Mouse (Mus musculus) layer of hippocampus, postnatal 36 days (tissue): ENCODE results near the gene Aamdc. TPM values are rescaled to one million over a fixed set of nuclear protein-coding genes. Genes with fewer than 3 reads are reported as not detected.

Experiments used
- DNase-seq, 2 experiments: peaks; one replicate each; pipeline ENCODE4 v3.0.0; 2022
- total RNA-seq, 2 experiments: library from RNA; stranded (reverse); gene quantifications; 2 replicates each; pipeline ENCODE4 v1.2.3; 2021

The Aamdc gene
- total RNA-seq: 10 to 100 TPM; 50.6 to 55.3 TPM

GRCm38 (mm10) chr7:97579067-97579975 lies at the start of gene Aamdc, which contains the start of gene Rsf1:
Aamdc (minus strand) TSS chr7:97579497.
Rsf1 (plus strand) TSS chr7:97579889.
- DNase-seq: peak; percentile 93 to 94

DNA sequence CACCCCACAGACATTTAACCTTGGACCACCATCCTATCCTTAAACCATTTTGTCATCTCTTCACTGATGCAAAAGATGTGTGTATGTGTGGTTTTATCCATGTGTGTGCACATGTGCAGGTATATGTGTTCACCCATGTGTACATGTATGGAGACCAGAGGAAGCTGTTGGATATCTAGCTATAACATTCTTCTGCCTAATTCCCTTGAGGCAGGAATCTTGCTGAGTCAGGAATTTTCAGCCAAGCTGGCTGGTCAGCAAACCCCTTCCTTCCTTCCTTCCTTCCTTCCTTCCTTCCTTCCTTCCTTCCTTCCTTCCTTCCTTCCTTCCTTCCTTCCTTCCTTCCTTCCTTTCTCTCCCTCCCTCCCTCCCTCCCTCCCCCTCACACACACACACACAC lies 44.1 kb upstream of the Aamdc start:
- no peak for DNase-seq

DNA sequence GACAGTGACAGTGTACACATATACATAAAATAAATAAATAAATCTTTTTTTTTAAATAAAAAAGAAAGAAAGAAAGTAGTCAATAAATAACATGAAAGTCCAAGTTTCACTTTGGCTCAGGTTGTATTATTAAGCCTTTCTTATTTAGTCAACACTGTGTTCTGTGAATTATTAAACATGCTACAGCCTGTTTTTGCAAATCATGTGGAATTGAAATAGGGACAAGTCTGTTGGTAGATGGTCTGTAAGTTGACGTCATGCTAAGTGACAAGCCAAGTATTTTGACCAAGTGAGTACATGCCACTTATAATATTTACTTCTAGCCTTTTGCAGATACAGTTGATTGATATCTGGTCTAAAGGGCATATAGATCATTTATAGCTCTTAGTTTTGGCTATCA lies 43.4 kb upstream of the Aamdc start:
- no peak for DNase-seq

- DNase-seq: no peak
Measured at GRCm38 (mm10) chr7:97621346-97621745, 42.0 kb upstream of the Aamdc start.

- DNase-seq: no peak
Measured at GRCm38 (mm10) chr7:97598548-97598947, 19.3 kb upstream of the Aamdc start.

DNA sequence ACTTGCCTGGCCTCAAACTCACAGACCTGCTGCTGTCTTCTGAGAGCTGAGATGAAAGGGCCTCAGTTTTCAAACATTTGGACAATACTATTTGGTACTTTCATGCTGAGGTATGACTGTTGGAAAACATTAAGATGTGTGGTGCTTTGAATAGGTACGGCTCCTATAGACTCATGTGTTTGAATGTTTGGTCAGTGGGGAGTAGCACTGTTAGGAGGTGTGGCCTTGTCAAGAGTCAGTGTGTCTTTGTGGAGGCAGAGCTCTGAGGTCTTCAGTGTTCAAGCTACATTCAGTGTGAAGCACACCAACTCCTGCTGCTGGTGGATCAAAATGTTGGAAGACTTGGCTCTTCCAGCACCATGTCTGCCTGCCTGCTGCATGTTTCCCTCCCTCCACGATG lies 14.2 kb upstream of the Aamdc start:
- no peak for DNase-seq

DNA sequence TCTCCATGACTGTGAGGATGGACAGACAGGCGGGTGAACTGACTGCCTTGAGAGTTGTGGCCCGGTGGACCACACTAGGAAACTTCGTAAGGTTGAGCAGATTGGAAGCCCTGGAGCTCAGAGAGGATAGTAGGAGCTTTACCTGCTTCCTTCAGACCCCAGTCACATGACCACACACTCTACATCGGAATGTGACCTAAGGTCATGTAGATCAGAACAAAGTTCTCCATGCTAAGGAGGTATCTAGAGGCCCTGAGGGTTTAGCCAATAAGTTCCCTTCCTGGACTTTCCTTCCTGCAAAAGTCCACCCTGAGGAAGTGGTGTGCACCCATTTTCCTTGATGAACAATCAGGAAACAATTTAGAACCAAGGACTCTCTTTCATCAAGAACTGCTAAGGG lies 13.1 kb upstream of the Aamdc start:
- no peak for DNase-seq

DNA sequence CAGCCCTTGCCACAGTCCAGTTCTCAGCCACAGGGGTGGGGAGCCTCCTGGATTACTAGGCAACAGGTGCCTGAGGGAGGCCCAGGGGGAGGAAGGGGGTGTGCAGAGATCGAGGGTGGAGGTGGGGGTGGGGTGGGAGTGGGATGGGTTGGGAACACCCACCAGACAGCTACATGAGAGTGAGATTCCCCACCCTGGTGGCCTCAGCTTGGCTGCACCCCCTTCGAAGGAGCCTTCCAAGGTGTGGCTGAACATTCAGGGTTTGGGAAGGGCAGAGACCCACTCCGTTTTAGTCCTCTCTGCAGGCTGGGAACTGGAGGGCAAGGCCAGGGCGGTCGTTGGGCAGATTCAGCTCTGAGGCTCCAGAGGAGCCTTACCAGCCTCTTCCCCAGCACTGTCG lies 12.0 kb upstream of the Aamdc start:
- DNase-seq: no peak

GRCm38 (mm10) chr7:97590488-97590887 lies 11.2 kb upstream of the Aamdc start:
- no peak for DNase-seq

GRCm38 (mm10) chr7:97588506-97588905 lies 9.2 kb upstream of the Aamdc start:
- DNase-seq: no peak

DNA sequence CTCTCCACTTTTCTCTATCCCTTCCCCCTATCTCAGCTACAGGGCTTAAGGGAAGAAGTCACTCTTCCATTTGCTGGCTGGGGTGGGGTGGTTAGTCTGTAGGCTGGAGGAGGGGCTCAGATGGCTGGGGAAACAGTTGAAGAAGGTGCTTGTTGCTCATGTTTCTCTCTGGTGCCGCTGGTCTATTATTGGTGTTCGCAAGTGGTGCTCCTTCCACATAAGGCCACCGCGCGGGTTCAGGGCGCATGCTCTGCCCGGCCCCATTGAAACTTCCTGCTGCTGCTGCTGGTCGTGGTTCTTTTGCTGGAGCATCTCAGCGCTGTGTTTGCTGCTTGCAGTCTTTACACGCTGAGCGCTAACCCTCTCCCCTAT lies 1.5 kb upstream of the Aamdc start:
- DNase-seq: peak; percentile 84 to 85

DNA sequence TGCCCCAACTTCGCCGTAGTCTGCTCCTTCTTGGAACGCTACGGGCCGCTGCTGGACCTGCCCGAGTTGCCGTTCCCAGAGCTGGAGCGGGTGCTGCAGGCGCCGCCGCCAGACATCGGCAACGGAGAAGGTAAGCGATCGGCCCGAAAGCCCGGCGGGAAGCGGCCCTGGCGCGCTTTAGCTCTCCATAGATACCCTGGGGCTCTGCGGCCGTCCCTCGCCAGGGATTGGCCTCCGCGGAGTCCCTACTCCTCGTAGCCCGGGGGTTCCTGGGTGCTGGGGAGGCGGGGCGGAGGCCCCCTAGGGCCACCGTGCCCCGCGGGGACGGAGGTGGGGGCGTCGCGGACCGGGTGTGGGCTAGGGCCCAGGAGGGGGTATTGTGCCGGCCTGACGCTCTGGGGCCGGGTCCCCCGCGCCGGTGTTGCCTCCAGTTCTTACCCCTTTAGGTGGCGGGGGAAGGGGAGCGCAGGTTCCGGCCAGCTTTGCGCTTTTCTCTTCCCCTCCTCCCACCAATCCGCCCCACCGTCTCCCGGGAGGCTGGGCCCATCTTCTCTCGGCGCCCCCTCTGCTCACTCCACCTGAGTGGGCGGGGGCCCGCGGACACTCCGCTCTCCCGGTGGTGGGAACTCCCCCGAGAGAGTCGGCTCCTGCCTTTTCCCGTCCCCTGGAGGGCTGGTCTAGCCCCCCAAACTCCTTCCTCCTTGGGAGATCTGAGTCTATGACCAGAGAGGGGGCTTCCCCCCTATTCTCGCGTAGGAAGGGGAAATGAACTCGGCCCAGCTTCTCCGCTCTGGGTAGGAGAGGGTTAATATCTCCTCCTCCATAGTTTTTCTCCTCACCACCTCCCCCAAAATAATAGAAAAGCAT lies 912 bp upstream of the Aamdc start:
- peak; percentile 61 to 64 for DNase-seq

- peak; percentile 51 to 55 for DNase-seq
Measured at GRCm38 (mm10) chr7:97578361-97579066, 783 bp downstream of the Aamdc start.

DNA sequence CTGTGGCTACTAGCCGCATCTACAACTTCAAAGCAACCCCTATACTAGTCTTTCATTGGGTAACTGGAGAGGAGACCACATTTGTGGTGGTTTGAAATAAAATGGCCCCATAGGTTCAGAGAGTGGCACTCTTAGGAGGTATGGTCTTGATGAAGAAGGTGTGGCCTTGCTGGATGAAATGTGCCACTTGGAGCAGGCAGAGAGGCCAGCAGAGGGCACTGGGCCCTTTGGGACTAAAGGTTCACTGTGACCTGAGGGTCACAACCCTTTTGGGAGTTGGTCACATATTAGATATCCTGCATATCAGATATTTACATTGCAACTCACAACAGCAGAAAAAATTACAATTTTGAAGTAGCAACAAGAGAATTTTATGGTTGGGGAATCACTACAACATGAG lies 8.9 kb downstream of the Aamdc start:
- DNase-seq: no peak

GRCm38 (mm10) chr7:97569372-97569771 lies 9.9 kb downstream of the Aamdc start:
- DNase-seq: no peak

- no peak for DNase-seq
Measured at GRCm38 (mm10) chr7:97563576-97563975, 15.7 kb downstream of the Aamdc start.

GRCm38 (mm10) chr7:97550673-97551072 lies 28.6 kb downstream of the Aamdc start:
- DNase-seq: no peak

- no peak for DNase-seq
Measured at GRCm38 (mm10) chr7:97549301-97549700, 30.0 kb downstream of the Aamdc start.

DNA sequence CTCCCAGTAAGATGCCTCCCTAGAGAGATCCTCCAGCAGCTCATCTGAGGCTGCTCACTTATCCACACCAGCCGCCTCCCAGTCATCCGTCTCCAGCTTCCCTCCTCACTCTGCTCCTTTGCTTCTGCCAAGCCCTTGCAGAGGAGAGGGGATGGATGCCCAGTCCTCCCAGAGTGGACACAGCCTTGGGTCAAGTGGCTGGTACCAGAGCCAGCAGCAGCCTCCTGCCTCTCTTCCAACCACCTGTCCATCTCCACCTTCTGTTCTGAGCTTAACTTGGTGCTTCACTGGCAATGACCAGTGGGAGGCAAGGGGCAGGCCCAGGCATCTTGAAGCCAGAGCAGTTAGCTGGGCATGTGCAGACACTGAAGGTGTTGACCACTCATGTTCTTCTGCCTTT lies 32.8 kb downstream of the Aamdc start:
- DNase-seq: no peak

- DNase-seq: no peak
Measured at GRCm38 (mm10) chr7:97536571-97536970, 42.7 kb downstream of the Aamdc start.

GRCm38 (mm10) chr7:97535531-97535930 lies 43.8 kb downstream of the Aamdc start:
- DNase-seq: no peak

GRCm38 (mm10) chr7:97519935-97520334 lies 59.4 kb downstream of the Aamdc start:
- DNase-seq: no peak

DNA sequence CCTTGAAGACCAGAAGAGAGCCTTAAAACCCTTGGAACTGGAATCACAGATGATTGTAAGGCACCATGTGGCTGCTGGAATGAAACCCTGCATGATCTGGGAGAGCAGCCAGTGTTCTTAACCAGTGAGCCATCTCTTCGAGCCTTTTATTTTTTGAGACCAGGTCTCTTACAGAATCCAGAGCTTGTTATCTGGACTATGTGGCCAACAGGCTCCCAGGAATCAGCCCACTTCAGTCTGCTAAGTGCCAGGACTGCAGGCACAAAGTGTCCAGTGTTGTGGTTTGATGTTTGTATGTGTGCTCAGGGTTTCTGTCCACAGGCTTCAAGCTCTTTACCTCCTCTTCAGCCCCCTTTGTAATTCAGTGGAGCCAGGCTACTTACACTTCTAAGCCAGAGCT lies 64.5 kb downstream of the Aamdc start:
- no peak for DNase-seq
